Mouse (Mus musculus) ES-E14 (cell line): ENCODE data around the gene Shb.

Source experiments
- CHD2 ChIP-seq: IDR thresholded peaks from 2 replicates; pipeline ENCODE4 v1.6.1; 2014; ENCODE audit warnings: mild to moderate bottlenecking, low read depth, low read length, inconsistent platforms
- HCFC1 ChIP-seq: IDR thresholded peaks from 2 replicates; pipeline ENCODE4 v1.6.1; 2012; ENCODE audit warnings: low read length, inconsistent platforms, borderline replicate concordance; ENCODE audit not compliant: insufficient read depth
- MAFK ChIP-seq: IDR thresholded peaks from 2 replicates; pipeline ENCODE4 v1.6.1; 2014; ENCODE audit warnings: mild to moderate bottlenecking, low read depth, low read length, inconsistent platforms; ENCODE audit not compliant: insufficient read depth
- ZC3H11A ChIP-seq: IDR thresholded peaks from 2 replicates; pipeline ENCODE4 v1.6.1; 2012; ENCODE audit warnings: low read depth, mild to moderate bottlenecking, inconsistent platforms, low read length, borderline replicate concordance

- TF ChIP-seq MAFK (no peak), ZC3H11A (no peak), CHD2 (no peak), HCFC1 (no peak)
Measured at GRCm38 (mm10) chr4:45419051-45419450, 113.2 kb downstream of the Shb start.
